Mouse (Mus musculus): ENCODE data around the gene Tpx2.
A peak's percentile ranks its signal among the peaks of the same experiment; 100 is the strongest.

Gene Tpx2

DNA sequence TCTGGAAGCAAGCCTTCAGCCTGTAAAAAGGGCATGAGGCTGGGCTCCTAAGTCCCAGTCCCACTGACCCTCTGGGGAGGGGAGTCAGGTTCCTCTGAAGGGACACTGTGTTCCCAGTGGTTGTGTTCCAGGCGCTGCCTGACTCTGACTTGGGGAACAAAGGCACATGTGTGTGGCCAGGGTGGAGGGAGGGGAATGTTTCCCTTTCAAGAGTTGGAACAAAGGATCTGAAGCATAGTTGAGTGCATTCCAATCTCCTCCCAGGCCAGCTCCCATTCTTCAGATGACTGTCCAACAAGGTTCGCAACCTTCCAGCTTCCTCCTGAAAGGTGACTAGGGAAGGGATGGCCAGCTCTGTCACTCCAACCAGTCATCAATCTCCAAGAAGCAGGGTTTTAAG lies 27.4 kb upstream of the Tpx2 start:
- DNase-seq (ENCODE audit: low read depth, low spot score) = peak; percentile 96

DNA sequence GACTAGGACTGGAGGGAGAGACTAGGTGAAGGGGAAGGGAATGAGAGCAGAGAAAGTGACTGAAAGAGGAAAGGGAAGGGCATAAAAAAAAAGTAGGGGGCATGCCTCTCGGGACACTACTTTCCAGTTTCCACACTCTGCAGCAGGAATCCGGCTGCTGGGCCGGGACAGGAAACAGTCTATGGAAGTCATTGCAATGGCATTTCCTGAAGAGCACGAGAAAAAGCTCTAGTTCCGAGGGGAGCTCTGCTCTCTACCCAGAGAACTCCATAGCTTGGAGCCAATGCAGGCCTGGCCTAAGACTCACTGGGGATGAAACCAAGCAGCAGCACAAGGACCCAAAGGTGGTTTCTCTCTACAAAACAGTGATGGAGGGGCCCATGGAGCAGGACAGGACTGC lies 26.7 kb upstream of the Tpx2 start:
- peak; percentile 71 for DNase-seq (ENCODE audit: low read depth, low spot score)

DNA sequence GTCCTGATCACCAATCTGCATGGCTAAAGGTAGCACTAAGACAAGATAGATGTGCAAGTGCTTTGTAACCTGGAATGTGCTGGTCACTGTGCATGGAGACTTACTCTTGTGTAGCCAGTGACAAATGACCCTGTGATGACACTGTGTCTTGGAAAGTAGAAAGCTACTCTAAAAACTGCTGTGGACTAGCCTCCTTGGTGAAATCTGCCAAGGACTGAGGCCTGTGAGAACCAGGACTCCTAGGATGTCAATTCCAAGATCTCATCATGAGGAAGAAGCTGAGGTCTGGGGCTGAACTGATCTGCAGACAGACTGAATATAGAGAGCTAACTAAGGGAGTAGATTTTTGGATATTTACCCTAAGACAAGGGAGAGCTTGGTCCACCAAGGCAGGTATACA lies 26.2 kb upstream of the Tpx2 start:
- DNase-seq (ENCODE audit: low read depth, low spot score) = no peak

DNA sequence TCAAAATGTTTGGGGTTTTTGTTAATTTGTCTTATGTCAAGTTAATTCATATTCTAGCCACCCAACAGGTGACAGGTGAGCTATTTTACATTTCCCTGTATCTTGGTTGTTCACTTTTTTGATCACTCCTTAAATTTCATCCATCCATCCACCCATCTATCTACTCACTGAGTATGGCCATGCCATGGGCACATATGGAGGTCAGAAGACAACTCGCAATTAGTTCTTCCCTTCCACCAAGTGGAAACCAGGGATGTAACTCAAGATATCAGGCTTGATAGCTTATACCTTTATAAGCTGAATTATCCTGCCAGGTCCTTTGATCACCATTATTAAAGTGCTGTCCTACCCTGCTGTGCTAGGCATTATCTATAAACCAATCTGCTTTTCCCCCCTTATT lies 24.0 kb upstream of the Tpx2 start:
- DNase-seq (ENCODE audit: low read depth, low spot score) = no peak

DNA sequence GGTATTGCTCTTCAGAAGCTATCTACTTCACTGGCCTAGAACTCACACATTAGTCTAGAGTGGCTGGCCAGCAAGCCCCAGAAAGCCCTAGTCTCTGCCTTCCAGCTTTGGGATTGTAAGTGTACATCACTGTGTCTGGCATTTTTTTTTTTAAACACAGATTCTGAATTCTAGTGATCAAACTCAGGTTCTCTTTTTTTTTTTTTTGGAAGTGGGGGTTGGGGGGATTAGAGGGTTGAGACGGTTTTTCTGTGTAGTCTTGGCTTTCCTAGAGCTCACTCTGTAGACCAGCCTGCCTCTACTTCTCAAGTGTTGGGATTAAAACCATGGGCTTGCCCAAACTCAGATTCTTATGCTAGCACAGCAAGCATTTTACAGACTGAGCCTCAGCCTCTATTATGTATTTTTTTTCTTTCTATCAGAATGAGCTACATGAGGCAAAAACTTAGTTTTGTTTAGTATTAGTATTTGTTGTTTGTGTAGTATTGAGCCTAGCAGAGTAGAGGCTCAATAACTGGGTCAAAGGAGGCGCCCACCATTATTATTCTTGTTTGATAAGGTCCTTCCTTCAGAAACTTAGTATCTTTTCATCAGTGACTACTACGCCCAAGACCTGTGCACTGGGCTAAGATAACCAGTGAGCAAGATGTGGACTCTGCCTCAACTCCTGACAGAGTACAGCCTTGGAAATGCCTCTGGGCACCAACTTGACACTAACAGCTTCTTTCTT lies 23.2 kb upstream of the Tpx2 start:
- DNase-seq (ENCODE audit: low read depth, low spot score) = no peak

DNA sequence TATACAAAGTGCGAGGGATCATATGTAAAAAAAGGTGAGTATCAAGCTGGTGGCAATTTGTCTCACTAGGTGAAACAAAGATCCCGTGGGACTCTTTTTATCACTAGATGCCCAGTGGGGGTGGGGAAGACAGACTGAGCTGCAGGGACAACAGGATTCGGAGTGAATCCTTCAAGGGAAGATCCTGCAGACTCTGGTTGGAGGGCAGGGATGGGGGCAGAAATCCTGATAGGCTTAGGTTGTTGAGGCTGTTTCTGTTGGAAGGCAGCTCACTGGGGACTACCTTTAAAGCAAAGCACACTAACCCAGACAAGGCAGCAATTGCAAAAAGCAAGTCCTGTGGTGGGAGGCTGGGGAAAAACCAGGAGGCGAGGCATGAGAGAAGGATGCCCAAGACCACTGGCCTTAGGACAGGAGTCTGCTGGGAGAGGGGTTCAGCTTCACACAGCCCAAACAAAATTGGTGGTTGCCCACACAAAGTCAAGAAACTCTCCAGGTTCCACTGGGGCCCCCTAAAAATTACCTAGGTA lies 22.5 kb upstream of the Tpx2 start:
- no peak for DNase-seq (ENCODE audit: low read depth, low spot score)

DNA sequence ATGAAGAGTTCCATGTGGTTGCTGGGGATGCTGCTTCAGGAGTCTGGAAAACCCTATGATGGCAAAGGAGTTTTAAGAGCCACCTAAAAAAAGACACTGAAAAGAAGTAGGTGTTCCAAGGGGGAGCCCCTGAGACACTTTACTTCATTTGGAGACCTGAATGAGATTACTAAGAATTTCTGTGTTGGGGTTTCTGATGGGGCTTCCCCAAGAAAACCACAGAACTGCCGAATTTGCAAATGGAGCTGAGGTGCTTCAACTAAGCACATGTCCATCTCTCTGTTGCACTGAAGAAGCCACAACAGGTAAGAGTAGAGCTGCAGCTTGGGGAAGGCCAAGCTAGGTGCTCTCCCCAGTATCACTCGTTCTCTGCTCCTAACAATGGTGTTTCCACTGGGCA lies 22.1 kb upstream of the Tpx2 start:
- DNase-seq (ENCODE audit: low read depth, low spot score) = no peak

DNA sequence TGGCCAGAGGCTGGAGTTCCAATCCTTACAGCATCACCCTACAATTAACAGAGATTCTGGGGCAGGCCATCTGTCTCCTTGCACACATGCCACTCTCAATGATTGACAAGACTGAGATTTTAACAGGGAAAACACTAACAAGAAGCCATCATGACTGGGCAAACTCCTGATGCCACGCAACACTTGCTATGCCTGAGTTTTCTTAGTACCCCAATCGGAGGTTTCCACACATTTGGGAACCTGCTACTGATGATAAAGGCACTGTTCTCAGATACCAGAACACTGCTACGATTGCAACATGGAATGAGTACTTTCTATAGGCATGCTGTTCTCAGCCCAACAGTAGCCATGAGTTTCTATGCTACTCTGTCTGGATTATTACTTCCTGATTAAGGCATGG lies 21.3 kb upstream of the Tpx2 start:
- no peak for DNase-seq (ENCODE audit: low read depth, low spot score)

DNA sequence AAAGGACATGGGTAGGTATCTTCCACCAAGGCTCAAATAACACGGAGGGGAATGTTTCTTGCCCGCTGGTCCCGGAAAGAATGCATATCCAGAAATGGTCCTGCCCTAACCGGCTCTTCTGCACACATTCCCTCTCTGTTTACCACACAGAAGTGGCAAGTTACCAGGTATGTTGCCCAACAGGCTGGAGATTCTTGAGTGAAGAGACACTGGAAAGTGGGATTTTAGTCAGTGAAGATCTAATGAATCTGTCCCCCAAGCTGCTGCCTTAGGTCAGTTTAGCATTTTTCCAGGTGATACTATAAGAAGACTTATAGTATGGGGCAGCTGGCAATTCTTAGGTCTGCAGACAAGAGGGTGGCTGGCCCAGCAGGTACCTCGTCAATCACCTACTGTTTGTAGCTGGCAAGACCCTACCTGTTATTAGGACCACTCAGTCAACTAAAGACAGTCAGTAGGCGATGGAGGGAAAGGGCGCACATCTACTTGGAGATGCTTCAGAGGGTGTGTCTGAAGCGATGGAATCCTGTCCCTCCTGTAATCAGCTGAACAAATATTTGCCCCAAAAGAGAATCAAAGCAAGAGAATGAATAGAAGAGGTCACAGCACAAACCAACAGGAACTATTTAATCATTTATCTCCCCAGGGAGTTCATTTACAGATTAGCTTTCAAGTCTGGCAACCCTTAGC lies 20.3 kb upstream of the Tpx2 start:
- peak; percentile 57 for DNase-seq (ENCODE audit: low read depth, low spot score)

DNA sequence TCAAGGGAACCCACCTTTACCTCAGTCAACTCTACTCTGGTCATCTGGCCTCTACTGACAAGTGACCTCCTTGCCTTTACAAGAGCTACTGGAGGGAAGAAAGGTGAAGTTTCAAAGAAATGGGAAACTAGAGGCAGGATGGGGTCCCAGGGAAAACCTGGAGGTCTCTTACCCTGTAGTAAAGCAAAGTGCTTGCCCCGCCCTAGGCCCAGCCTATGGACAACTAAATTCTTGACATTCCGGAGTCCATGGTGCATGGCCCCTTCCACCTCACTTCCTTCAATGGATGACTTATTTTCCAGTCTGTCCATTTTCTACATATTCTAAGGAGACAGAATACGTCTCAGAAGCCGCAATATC lies 19.8 kb upstream of the Tpx2 start:
- peak; percentile 78 for DNase-seq (ENCODE audit: low read depth, low spot score)

DNA sequence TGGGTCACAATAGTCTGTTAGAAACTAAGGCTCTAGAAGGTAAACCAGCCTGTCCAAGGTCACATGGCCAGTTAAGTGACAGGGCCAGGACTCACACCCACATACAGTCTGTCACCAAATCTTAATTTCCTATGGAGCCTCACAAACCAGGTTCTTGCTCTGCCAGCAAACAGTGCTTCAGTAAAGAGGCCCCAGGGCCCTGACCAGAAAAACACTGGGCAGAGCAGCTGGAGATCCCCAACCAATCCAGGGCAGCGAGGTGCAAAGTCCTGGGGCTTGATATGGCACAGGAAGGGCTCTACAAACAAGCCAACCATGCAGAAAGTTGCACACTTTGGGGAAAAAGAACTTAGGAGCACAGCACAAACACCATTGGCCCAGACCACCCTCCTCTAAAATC lies 19.2 kb upstream of the Tpx2 start:
- no peak for DNase-seq (ENCODE audit: low read depth, low spot score)

DNA sequence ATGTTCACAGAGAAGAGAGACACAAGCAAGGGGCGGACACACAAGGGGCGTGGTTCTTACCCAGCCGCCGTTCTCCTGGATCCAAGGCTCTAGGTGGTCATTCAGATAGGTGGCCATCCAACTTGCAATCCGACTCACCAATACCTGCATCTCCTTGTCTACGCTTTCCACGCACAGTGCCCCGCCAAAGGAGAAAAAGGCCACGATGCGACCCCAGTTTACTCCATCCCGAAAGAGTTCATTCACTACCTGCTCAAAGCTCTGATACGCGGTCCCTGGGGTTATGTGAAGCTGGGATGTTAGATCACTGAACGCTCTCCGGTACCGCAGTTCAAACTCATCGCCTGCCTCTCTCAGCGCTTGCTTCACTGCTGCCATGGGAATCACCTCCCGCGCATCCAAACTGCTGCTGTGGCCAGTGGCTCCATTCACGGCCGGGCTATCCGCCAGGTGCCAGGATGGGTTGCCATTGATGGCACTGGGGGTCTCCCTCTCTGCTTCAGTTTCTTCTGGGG lies 18.3 kb upstream of the Tpx2 start:
- DNase-seq (ENCODE audit: low read depth, low spot score) = no peak

DNA sequence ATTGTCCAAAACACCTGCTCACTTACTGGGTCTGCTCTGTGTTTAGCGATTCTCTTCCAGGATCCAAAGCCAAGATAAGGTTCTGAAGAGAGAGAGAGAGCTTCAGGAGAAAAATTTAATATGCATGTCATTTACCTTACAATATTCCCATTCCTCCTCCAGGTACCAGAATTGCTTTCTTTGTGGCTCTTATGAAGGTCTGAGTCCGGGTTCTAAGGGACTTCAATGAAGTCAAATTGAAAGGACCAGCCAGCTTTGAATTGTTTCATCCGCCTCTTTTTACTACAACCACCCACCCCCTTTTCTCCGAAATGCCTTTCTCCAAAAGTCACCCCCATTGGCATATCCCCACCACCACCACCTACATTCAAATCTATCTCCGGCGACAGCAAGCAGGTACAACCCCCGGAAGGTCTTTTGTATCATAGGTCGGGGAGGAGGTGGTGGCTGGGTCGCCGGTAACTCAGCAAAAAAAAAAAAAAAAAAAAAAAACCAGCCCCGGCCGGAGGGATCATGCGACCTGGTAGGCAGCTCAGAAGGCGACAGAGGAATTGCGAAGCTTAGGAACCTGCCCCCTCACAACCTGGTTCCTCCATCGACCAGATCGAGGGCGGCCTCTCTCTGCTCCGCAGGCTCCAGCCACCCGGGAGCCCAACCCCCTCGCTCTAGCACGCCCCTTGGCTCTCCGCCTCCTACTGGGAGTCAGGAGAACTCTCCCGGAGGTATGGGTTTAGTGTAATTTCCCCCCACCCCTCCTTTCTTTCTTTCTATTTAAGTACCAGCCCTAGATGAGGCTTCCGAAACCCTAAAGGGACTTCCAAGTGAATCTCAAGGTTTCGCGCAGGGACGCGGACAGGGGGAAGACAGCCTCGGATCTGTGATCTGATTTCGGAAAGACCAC lies 17.5 kb upstream of the Tpx2 start:
- peak; percentile 97 for DNase-seq (ENCODE audit: low read depth, low spot score)

DNA sequence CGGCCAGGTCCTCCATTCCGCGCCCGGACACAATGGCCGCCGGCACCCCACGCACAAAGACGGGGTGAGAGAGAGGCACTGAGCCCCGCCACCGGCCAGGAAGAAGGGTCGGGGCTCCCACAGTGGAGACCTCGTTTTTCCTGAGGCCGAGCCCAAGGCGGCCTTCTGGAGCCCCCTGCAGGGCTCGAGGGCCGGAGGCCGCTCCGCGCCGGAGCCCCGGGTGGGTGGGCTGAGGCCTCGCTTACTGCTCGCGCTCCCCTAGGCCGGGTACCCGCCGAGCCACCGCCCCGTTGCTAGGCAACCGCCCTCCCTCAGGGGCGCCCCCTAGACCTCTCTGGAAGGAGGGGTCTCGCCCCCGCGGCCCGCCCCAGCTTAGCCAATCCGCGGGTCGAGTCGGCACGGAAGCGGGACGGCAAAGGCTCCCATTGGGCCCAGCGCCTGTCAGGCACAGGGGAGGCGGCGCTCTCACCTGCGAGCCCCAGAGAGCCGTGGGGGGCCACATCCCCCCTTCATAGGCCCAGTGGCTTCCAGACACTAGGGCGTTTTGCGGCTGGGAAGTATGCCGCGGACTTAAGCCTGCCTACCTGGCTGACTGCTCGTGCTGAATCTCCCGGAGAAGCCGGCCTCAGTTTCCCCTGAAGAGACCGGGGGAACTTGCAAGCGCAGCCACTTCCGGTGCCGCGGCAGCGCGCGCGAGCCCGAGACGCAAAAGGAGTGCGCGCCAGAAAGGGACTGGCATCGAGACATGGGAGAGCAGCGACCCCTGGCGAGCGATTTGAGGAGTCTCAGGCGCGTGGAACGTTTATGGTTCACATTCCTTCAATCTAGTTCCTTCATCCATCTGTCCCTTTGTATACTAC lies 16.5 kb upstream of the Tpx2 start, which contains the start of gene Bcl2l1:
Gene Bcl2l1 (minus strand): TSS at position 710 of the 860 bp plus-strand sequence.
- DNase-seq (ENCODE audit: low read depth, low spot score) = peak; percentile 98

DNA sequence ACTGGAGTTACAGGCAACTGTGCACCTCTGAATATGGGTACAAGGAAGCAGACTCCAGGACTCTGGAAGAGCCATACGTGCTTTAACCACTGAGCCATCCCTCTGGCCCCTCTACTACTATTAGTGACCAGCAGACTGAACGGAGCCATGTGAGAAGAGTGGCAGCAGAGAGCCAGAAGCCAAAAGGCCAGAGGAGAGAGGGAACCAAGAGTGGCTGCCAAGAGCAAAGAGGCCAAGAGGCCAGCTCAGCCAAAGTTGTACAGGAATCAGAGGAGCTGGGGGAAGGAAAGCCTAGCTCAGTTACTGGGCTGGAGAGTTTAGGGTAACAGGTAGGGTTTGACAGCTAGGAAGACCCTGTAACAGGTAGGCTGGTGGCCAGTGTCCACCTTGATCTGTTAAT lies 8.5 kb upstream of the Tpx2 start:
- no peak for DNase-seq (ENCODE audit: low read depth, low spot score)

DNA sequence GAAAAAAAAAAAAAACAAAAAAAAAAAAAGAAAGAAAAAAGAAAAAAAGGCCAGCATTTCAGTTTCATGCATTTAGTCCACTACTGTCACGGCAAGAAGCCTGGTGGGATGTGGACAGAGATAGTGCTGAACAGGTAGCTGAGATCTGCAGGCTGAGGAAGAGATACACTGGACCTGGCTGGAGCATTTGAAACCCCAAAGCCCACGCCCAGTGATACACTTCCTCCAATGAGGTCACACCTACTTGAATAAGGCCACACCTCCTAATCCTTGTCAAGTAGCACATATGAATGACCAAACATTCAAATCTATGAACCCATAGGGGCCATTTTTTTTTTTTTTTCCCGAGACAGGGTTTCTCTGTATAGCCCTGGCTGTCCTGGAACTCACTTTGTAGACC lies 5.0 kb upstream of the Tpx2 start:
- peak; percentile 68 for DNase-seq (ENCODE audit: low read depth, low spot score)

DNA sequence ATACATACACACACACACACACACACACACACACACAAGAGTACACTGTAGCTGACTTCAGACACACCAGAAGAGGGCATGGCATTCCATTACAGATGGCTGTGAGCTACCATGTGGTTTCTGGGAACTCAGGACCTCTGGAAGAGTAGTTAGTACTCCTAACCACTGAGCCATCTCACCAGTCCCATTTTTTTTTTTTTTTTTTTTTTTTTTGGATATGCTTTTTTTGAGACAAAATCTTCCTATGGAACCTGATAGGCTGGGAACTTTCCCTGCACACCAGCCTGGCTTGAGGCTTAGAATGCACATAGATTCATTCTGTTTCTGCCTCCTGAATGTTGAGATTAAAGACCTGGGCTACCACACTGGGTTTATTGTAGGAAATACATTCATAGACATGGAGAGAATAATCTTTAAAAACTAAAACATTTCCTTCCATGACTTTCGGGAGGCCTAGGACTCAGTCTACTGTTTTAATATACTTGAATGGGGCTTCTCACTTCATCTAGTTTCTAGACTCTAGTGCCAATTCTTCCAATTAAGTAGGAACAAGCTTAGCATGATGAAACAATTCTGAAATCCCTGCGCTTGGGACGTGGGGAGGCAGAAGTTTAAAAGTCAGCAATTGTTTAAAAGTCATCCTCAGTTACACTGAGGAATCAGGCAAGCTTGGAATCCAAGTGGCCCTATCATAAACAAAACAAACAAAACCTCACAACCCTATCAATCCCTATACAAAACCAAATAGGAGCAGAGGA lies 528 bp upstream of the Tpx2 start:
- no peak for DNase-seq (ENCODE audit: low read depth, low spot score)

DNA sequence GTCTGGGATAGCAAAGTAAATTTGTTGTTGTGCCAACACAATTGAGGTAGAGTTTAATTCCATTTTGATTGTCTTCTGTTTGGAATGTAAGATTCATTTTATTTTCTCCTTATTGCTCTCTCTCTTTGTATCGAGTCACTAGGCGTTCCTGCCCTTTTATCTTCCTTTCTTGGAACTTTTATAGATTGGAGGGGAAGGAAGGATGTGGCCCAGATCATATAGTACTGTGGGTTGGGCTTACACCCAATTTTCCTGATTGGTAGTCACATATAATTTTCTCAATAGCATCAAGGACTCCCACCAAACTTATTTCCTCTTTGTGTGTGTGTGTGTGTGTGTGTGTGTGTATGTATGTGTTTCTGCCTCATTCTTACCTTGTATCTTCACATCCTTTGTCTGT lies 702 bp downstream of the Tpx2 start:
- no peak for DNase-seq (ENCODE audit: low read depth, low spot score)

DNA sequence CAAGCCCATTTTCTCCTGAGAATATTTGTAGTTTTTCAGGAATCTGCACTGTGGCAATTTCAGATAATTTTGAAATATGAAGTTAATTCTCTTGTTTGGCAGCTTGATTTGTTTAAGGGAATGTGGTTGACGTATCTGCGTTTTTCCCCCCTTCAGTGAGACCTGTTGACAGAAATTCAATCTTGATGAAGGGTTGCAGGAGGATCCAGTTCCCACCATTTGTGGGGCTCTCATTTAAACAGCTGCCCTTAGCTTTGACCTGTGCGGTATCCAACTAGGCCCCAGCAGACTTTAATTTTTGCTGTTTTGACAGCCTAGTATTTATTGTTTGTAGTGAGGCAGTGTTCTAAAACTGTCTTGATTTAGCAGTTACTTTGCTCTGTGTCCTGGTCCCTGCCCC lies 11.7 kb downstream of the Tpx2 start:
- DNase-seq (ENCODE audit: low read depth, low spot score) = no peak

DNA sequence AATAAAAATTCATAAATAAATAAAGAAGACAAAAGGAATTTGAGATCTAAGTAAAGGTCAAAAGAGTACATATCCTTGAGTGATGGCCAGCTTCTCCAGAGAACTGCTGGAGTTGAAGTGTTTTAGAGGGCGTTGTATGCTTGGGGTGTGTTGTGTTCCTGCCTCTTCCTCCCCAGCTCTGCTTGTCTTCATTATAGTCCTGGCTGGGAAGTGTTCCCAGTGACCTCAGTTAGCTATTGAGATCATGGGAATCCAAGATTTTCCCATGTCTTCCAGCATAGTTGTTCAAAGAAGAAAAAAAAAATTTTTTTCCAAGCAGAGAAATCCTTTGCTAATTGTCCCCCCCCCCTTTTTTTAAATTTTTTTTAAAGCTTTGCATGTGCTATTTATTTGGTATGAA lies 14.1 kb downstream of the Tpx2 start:
- DNase-seq (ENCODE audit: low read depth, low spot score) = no peak

All from ZHBTc4 (cell line).